Mouse (Mus musculus): ENCODE data around the gene Med15.
"Not testable (repeated sequence)": the region's sequence is repeated elsewhere in the genome, so short reads cannot be mapped to it uniquely, and the experiment has no call there.

Med15 gene

GRCm38 (mm10) chr16:17732841-17733340 lies at the start of gene Med15:
Gene Med15, minus strand, starts transcription at chr16:17732891.
- DNase-seq (ENCODE audit: extremely low read depth, low read depth): no peak

- DNase-seq (ENCODE audit: extremely low read depth, low read depth): no peak
These were observed 47.0 kb upstream of the Med15 start for GRCm38 (mm10) chr16:17779692-17780091.

GRCm38 (mm10) chr16:17778223-17778622 lies 45.5 kb upstream of the Med15 start:
- DNase-seq (ENCODE audit: extremely low read depth, low read depth): no peak

GRCm38 (mm10) chr16:17776828-17777227 lies 44.1 kb upstream of the Med15 start:
- DNase-seq (ENCODE audit: extremely low read depth, low read depth): no peak

- DNase-seq (ENCODE audit: extremely low read depth, low read depth): no peak
These were observed 38.6 kb upstream of the Med15 start for GRCm38 (mm10) chr16:17771117-17771865.

DNA sequence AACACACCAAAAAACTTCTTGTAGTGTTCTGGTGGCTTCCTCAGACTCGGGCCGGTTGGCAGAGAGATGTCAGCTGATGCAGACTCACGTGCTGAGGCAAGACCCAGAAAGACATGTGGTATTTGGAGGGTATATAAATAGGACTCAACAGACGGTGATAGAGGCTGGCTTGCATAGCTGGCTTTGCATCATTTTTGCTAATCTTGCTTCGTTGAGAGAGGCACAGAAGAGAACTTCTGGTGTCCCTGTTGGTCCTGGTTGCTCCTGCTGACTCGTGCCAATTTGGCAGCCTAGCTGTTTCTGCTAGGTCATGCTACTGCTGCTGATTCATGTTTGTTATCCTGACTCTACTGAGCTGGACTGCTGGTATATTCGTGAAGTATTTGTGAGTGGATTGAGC lies 36.1 kb upstream of the Med15 start:
- no peak for DNase-seq (ENCODE audit: extremely low read depth, low read depth)

DNA sequence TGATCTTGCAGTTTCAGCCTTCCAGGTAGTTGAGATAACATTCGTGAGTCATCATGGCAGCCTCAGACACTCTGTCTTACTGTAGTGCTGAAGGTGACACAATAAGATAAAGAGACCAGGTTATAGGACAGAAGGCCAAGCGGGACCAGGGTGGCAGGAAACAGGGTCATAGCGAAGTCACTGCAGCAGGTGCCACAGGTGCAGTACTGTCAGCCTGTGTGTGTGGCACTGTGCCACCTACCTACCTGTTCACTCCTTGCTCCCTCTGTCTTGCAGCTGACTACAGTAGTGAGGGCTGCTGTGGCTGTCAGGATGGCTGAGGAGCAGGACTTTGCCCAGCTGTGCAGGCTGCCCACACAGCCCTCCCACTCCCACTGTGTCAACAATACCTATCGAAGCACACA lies 31.4 kb upstream of the Med15 start:
- no peak for DNase-seq (ENCODE audit: extremely low read depth, low read depth)

- peak; percentile 84 for DNase-seq (ENCODE audit: extremely low read depth, low read depth)
These were observed 28.4 kb upstream of the Med15 start for GRCm38 (mm10) chr16:17761074-17761473.

DNA sequence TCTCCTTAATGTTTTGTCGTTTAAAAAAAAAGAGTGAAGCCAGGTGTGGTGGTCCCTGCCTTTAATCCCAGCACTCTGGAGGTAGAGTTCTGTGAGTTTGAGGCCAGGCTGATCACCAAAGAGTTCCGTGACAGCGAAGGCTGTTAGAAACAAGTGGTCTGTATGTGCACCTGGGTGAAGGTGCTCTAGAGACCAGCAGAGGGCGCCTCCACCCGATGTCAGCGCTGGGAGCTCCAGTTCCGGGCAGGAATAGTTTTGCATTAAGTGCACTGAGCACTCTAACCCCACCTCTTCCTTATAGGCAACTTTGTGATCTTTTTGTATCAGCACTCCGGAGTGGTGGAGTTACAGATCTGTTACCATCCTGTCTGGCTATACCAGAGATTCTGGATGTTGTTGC lies 28.0 kb upstream of the Med15 start:
- DNase-seq (ENCODE audit: extremely low read depth, low read depth): peak; percentile 83

- no peak for DNase-seq (ENCODE audit: extremely low read depth, low read depth)
These were observed 27.2 kb upstream of the Med15 start for GRCm38 (mm10) chr16:17759813-17760321.

- peak; percentile 69 for DNase-seq (ENCODE audit: extremely low read depth, low read depth)
These were observed 26.7 kb upstream of the Med15 start, which contains the start of gene Klhl22 for GRCm38 (mm10) chr16:17759344-17759773. Gene Klhl22, plus strand, starts transcription at chr16:17759618.

DNA sequence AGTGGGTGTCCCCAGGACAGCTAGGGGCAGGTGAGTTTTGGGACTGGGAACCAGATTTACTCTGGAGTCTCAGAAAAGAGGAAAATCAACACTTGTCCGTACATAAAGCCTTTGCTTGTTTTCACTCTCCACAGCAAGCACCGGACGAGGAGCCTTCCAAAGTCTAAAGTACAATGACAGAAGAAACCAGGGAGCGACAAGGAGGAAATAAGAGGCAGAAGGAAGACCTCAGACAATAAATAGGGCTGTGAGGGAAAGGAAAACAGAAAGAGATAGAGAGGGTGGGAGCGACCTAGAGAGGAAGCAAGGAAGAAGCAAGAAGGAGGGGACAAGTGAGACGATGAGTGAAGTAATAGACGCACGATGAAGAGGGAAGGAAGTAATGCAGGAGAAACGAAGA lies 26.2 kb upstream of the Med15 start:
- DNase-seq (ENCODE audit: extremely low read depth, low read depth): peak; percentile 67

DNA sequence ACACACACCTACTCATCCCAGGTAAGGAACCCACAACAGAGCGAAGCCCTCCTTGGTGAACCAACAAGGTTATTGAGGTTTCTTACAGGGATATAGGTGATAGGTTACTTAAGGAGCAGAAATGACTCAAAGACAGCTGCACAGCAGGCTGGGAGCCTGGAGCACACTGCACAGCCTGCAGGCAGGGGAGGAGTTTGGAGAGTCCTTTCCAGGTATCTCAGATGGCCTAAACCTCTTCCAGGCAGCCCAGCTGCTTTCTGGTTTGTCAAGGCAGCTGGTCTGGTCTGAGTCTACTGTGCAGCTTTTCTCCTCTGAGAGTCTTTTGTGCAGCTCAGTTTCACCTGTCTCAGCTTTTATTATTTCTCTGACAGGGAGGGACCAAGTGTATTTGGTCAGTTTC lies 25.1 kb upstream of the Med15 start:
- no peak for DNase-seq (ENCODE audit: extremely low read depth, low read depth)

- no peak for DNase-seq (ENCODE audit: extremely low read depth, low read depth)
These were observed 21.0 kb upstream of the Med15 start for GRCm38 (mm10) chr16:17753686-17754085.

- no peak for DNase-seq (ENCODE audit: extremely low read depth, low read depth)
These were observed 20.3 kb upstream of the Med15 start for GRCm38 (mm10) chr16:17753001-17753400.

DNA sequence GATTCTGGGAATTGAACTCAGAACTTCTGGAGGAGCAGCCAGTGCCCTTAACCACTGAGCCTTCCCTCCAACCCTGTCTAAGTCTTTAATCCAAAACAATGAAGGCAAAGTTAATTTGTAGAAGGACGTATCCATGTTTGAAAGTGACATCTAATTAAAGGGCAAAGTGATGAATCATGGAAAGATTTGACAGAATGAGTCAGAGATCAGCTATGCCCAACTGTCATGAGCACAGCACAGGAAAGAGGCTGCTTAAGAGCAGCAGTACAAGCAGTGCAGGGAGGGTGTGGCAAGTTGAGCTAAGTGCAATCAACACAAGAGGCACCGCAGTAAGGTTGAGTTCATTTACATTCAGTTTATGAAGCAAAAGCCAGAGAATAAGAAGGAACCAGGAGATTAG lies 12.4 kb upstream of the Med15 start:
- DNase-seq (ENCODE audit: extremely low read depth, low read depth): no peak

DNA sequence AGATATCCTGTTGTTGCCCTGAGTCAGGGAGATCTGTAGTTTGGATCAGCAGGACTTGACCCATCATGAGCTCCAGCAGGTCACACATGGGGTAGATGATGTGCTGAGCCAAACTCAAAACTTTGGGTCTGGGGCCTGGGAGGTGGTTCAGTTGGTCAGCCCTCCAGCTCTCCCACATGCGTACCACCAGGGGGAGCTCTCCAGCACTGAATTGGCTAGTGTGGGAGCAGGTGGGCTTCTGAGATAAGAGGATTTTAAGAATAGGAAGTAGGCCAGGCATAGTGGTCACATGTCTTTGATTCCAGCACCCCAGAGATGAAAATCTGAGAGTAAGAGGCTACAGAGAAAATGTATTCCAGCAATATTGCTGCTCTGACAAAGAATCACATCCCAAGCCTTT lies 11.8 kb upstream of the Med15 start:
- peak; percentile 73 for DNase-seq (ENCODE audit: extremely low read depth, low read depth)

DNA sequence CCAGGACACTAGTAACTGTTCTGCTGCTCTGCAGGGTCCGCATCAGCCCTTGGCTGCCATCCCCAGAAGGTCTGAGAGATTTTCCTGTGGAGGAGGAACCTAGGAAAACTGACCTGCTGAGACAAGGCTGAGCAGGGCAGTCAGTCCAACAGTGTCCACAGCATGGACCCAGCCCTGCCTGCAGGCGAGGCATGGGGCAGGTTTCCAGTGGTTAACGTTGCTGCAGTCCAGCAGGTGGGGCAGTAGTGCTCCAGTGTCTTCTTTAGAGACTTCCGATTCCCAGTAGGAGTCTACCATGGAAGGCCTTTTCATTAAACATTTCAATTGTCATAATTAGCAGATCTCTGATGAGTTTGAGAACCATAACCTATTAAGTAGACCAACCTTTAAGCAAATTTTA lies 10.6 kb upstream of the Med15 start:
- DNase-seq (ENCODE audit: extremely low read depth, low read depth): no peak

GRCm38 (mm10) chr16:17742810-17743209 lies 10.1 kb upstream of the Med15 start:
- DNase-seq (ENCODE audit: extremely low read depth, low read depth): no peak

DNA sequence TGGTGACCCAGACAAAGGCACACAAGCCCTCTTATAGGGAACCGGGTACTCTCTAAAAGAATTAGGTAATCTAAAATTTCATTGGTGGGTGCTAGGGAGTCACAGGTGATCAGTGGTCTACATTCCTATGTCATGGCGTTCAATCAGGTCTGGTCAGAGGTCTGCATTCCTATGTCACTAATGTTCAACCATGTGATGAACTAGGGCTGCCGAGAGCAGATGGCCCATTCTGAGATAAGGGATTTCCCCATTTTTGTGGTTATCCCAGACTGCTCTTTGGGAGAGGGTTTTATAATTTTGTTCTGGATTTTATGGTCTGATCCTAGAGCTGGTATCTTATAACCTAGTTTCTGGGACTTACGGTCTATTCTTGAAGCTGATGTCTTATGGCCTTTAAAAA lies 7.4 kb upstream of the Med15 start:
- no peak for DNase-seq (ENCODE audit: extremely low read depth, low read depth)

GRCm38 (mm10) chr16:17736156-17736555 lies 3.5 kb upstream of the Med15 start:
- no peak for DNase-seq (ENCODE audit: extremely low read depth, low read depth)

DNA sequence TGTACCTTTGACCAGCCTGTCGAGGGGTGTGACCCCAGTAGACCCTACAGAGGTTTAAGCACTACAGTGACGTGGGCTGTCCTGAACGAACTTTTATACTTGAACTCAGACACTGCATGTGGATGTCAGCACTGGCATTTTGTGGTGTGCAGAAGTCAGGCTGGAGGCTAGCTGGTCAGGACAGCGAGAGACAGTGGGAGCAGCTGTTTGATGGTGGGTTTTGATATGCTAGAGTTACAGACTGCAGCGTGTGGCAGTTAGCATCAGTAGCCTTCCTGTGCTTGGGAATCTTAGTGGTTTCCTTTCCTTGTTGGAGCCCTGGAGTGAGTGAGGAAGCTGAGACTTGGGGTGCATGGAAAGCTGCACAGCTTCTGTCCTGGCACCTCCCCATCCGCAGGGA lies 2.2 kb upstream of the Med15 start:
- not testable (repeated sequence) for DNase-seq (ENCODE audit: extremely low read depth, low read depth)

DNA sequence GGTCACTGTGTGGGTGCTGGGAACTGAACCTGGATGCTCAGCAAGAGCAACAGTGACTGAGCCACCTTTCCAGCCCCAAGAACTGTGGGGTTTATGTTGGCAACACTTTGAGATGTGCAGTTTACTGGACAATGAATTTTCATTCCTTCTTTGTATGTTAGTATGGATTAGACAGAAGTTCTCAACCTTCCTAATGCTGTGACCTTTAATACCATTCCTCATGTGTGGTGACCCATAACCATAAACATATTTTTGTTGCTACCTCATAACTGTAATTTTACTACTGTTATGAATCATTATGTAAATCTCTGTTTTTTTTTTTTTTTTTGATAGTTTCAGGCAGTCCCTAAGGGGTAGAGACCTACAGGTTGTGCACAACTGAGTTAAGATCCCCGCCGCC lies 955 bp upstream of the Med15 start:
- no peak for DNase-seq (ENCODE audit: extremely low read depth, low read depth)
